Mouse (Mus musculus) ES-E14 (cell line): ENCODE results near the gene Zdhhc8. TPM values are rescaled to one million over a fixed set of nuclear protein-coding genes. Genes with fewer than 3 reads are reported as not detected.

ENCODE experiments used
- DNase-seq: peaks from one replicate; pipeline ENCODE4 v3.0.0-alpha.2; 2013; ENCODE audit warnings: low read depth, low spot score
- H3K27ac ChIP-seq: 2 replicates; pipeline ENCODE4 v1.5.1; 2012; ENCODE audit warnings: low read depth, mild to moderate bottlenecking, low read length, moderate library complexity, mixed read lengths; ENCODE audit not compliant: poor library complexity, insufficient read depth, severe bottlenecking
- H3K36me3 ChIP-seq: 2 replicates; pipeline ENCODE4 v1.6.1; 2012; ENCODE audit warnings: mild to moderate bottlenecking, low read length, moderate library complexity, mixed read lengths; ENCODE audit not compliant: control insufficient read depth, poor library complexity, insufficient read depth, severe bottlenecking
- H3K4me1 ChIP-seq, 2 experiments: fragments of 150-350 bp in 1 of 2; sonication (generic) in 1 of 2; 2 replicates each; pipeline ENCODE4 v1.6.1; 2012; ENCODE audit warnings: low read length in 2 of 2, mild to moderate bottlenecking in 1 of 2, mixed read lengths in 1 of 2; ENCODE audit not compliant: control insufficient read depth in 2 of 2, insufficient read depth in 2 of 2, poor library complexity in 1 of 2
- H3K4me3 ChIP-seq, 2 experiments: fragments of 150-350 bp in 1 of 2; sonication (generic) in 1 of 2; 2 replicates each; pipeline ENCODE4 v1.5.1; 2012; ENCODE audit warnings: low read length in 2 of 2, low read depth in 1 of 2, mild to moderate bottlenecking in 1 of 2, mixed read lengths in 1 of 2; ENCODE audit not compliant: insufficient read depth in 1 of 2, poor library complexity in 1 of 2, severe bottlenecking in 1 of 2
- H3K9ac ChIP-seq: 2 replicates; pipeline ENCODE4 v1.6.1; 2012; ENCODE audit warnings: low read depth, mild to moderate bottlenecking, low read length, mixed read lengths; ENCODE audit not compliant: poor library complexity, insufficient read depth, severe bottlenecking
- H3K9me3 ChIP-seq: fragments of 150-350 bp; sonication (generic); 2 replicates; pipeline ENCODE4 v1.6.1; 2012; ENCODE audit warnings: low read depth, mild to moderate bottlenecking, low read length; ENCODE audit not compliant: control insufficient read depth, insufficient read depth
- CHD2 ChIP-seq: IDR thresholded peaks from 2 replicates; pipeline ENCODE4 v1.6.1; 2014; ENCODE audit warnings: mild to moderate bottlenecking, low read depth, low read length, inconsistent platforms
- HCFC1 ChIP-seq: IDR thresholded peaks from 2 replicates; pipeline ENCODE4 v1.6.1; 2012; ENCODE audit warnings: low read length, inconsistent platforms, borderline replicate concordance; ENCODE audit not compliant: insufficient read depth
- MAFK ChIP-seq: IDR thresholded peaks from 2 replicates; pipeline ENCODE4 v1.6.1; 2014; ENCODE audit warnings: mild to moderate bottlenecking, low read depth, low read length, inconsistent platforms; ENCODE audit not compliant: insufficient read depth
- ZC3H11A ChIP-seq: IDR thresholded peaks from 2 replicates; pipeline ENCODE4 v1.6.1; 2012; ENCODE audit warnings: low read depth, mild to moderate bottlenecking, inconsistent platforms, low read length, borderline replicate concordance
- ZNF384 ChIP-seq: IDR thresholded peaks from 2 replicates; pipeline ENCODE4 v1.6.1; 2012; ENCODE audit warnings: low read depth, low read length, inconsistent platforms
- in situ Hi-C, 2 experiments: fragments of 600-800 bp; cut with MboI; formaldehyde crosslinking; loops; one replicate each; pipeline ENCODE4 v1.15.1; 2025; ENCODE audit warnings: low sequenced_read_pairs in 2 of 2, inconsistent platforms in 1 of 2; ENCODE audit not compliant: unreplicated experiment in 2 of 2
- total RNA-seq: library from RNA; depleted of rRNA; stranded (reverse); fragments of 300-350 nt; gene quantifications from 2 replicates; pipeline ENCODE4 v1.2.3, GENCODE M21; 2012

Gene Zdhhc8
- total RNA-seq, 1 experiment: 17.0 TPM

DNA sequence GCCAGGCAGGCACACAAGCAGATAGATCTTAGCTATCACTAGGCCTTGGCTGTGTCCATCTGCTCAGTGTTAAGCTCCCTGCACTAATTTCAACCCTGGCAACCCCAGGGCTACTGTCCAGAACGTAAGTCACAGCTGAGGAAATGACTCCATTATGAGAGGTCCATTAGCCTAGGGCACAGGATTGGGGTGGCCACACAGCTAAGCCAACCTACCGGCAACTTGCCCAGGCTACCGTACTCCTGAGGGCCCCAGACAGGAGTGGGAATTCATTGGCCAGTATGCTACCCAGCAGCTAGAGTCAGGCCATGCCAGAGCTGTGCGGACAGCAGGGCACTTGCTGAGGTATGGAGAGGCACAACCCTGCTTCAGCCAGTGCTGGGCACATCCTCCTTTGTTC lies 6.1 kb downstream of the Zdhhc8 start:
- H3K4me3 ChIP-seq: no peak overlapping the region
- in situ Hi-C loops: no loop called here
- H3K36me3 ChIP-seq: peaks cover 25% of the 10 kb centered on the region
- H3K9ac ChIP-seq: no peak overlapping the region
- H3K27ac ChIP-seq: no peak overlapping the region
- TF ChIP-seq ZC3H11A (no peak), MAFK (no peak), CHD2 (no peak), HCFC1 (no peak), ZNF384 (no peak)
- H3K4me1 ChIP-seq: no peaks in the 10 kb centered on the region; a peak in 1 of 4 replicates
- H3K9me3 ChIP-seq: no peaks in the 10 kb centered on the region
- no peak for DNase-seq

- Histone ChIP-seq H3K36me3 (peaks cover 27% of the 10 kb centered on the region), H3K9ac (no peak overlapping the region), H3K4me1 (no peaks in the 10 kb centered on the region; a peak in 1 of 4 replicates), H3K4me3 (no peak overlapping the region), H3K9me3 (no peaks in the 10 kb centered on the region), H3K27ac (no peak overlapping the region)
- in situ Hi-C loops: no loop called here
- no peak for TF ChIP-seq HCFC1
- no peak for TF ChIP-seq MAFK
- TF ChIP-seq CHD2: no peak
- no peak for TF ChIP-seq ZC3H11A
- no peak for TF ChIP-seq ZNF384
- DNase-seq: no peak
These were observed 7.0 kb downstream of the Zdhhc8 start for GRCm38 (mm10) chr16:18227897-18228422.

GRCm38 (mm10) chr16:18227187-18227586 lies 7.7 kb downstream of the Zdhhc8 start:
- no peak overlapping the region for H3K4me3 ChIP-seq
- H3K9ac ChIP-seq: no peak overlapping the region
- H3K4me1 ChIP-seq: no peaks in the 10 kb centered on the region; a peak in 1 of 4 replicates
- no peaks in the 10 kb centered on the region for H3K9me3 ChIP-seq
- H3K36me3 ChIP-seq: peaks cover 31% of the 10 kb centered on the region
- in situ Hi-C loops: no loop called here
- no peak overlapping the region for H3K27ac ChIP-seq
- no peak for DNase-seq
- TF ChIP-seq CHD2: no peak
- no peak for TF ChIP-seq HCFC1
- TF ChIP-seq MAFK: no peak
- no peak for TF ChIP-seq ZC3H11A
- no peak for TF ChIP-seq ZNF384

- H3K4me3 ChIP-seq: no peak overlapping the region
- TF ChIP-seq ZC3H11A (no peak), CHD2 (no peak), ZNF384 (no peak), HCFC1 (no peak), MAFK (no peak)
- DNase-seq: no peak
- in situ Hi-C loops: no loop called here
- no peak overlapping the region for H3K9ac ChIP-seq
- H3K9me3 ChIP-seq: no peaks in the 10 kb centered on the region
- peaks cover 19% of the 10 kb centered on the region for H3K36me3 ChIP-seq
- no peaks in the 10 kb centered on the region for H3K4me1 ChIP-seq
- H3K27ac ChIP-seq: no peak overlapping the region
These were observed 12.7 kb downstream of the Zdhhc8 start for GRCm38 (mm10) chr16:18222188-18222587.

GRCm38 (mm10) chr16:18221543-18221898 lies 13.4 kb downstream of the Zdhhc8 start:
- Histone ChIP-seq H3K4me3 (no peak overlapping the region), H3K27ac (no peak overlapping the region), H3K9ac (no peak overlapping the region), H3K9me3 (no peaks in the 10 kb centered on the region), H3K4me1 (no peaks in the 10 kb centered on the region), H3K36me3 (peaks cover 18% of the 10 kb centered on the region)
- no peak for DNase-seq
- in situ Hi-C loops: no loop called here
- no peak for TF ChIP-seq ZC3H11A
- TF ChIP-seq MAFK: no peak
- TF ChIP-seq CHD2: no peak
- TF ChIP-seq HCFC1: no peak
- no peak for TF ChIP-seq ZNF384
